ENCODE assay signal across 9 mouse cellular contexts in genomic region chr14:55093927-55094326, GRCm38 (mm10). TPM values are rescaled to one million over a fixed set of nuclear protein-coding genes. Genes with fewer than 3 reads are reported as not detected.
DNase-seq lines count a peak whose midpoint lies in the region; ATAC-seq and TF ChIP-seq lines count a peak whose summit lies in the region.
"Had no signal": no experiment of that assay in that cellular context is flagged by ENCODE, and none has a peak within 500 bp of the region (broad histone marks: within the 10 kb centered on the region; RNA-seq: fewer than 3 reads in every experiment).

No protein-coding gene starts in this region.

- TF ChIP-seq CTCF in lung, embryonic 14.5 days (IDR thresholded peaks at IDR 0.05; ENCODE audit: low read depth), result peak; percentile 20; the same call in 1 of the 2 replicates
- peak; percentile 43 for TF ChIP-seq CTCF in midbrain, postnatal 0 days (IDR thresholded peaks at IDR 0.05)

- peak overlapping the region; percentile 81 for H3K4me2 ChIP-seq in lung, embryonic 14.5 days
- peak overlapping the region; percentile 84; the same call in 1 of the 2 replicates for H3K4me2 ChIP-seq in intestine, embryonic 14.5 days (ENCODE audit: low read length)
- peak overlapping the region; percentile 80 for H3K4me2 ChIP-seq in midbrain, postnatal 0 days (ENCODE audit: low read depth, low read length, poor library complexity, severe bottlenecking)

- H3K9ac ChIP-seq in lung, embryonic 14.5 days, result no peak overlapping the region
- H3K9ac ChIP-seq in intestine, embryonic 14.5 days (ENCODE audit: low read length), result no peak overlapping the region
- no peak overlapping the region for H3K9ac ChIP-seq in midbrain, postnatal 0 days (replicated peaks; ENCODE audit: low read length, poor library complexity, severe bottlenecking)

- peaks cover 12% of the 10 kb centered on the region for H3K4me1 ChIP-seq in lung, embryonic 14.5 days (ENCODE audit: insufficient read depth)
- peaks cover 35% of the 10 kb centered on the region for H3K4me1 ChIP-seq in intestine, embryonic 14.5 days (replicated peaks; ENCODE audit: control insufficient read depth, insufficient read depth, low read length)
- H3K4me1 ChIP-seq in midbrain, postnatal 0 days (ENCODE audit: insufficient read depth, low read length), result peaks cover 22% of the 10 kb centered on the region

- DNase-seq in lung, embryonic 14.5 days, result no peak
- DNase-seq in lung, postnatal 25 days (ENCODE audit: low spot score), result no peak
- DNase-seq in ZHBTc4 (ENCODE audit: low read depth, low spot score), result peak; percentile 84
- DNase-seq in intestine, embryonic 14.5 days (ENCODE audit: low spot score), result no peak
- no peak for DNase-seq in midbrain, postnatal 0 days (ENCODE audit: low spot score)
- no peak for DNase-seq in kidney, postnatal 14 days
- no peak for DNase-seq in left cerebral cortex, adult 9 months (ENCODE audit: low spot score in 2 of 2)
- DNase-seq: gastrocnemius, postnatal 10 days had no signal

- no peaks in the 10 kb centered on the region for H3K9me3 ChIP-seq in lung, embryonic 14.5 days (ENCODE audit: low read depth, low read length)
- no peaks in the 10 kb centered on the region for H3K9me3 ChIP-seq in intestine, embryonic 14.5 days (ENCODE audit: control insufficient read depth, low read length)
- H3K9me3 ChIP-seq in midbrain, postnatal 0 days (ENCODE audit: low read length), result no peaks in the 10 kb centered on the region

- H3K36me3 ChIP-seq in lung, embryonic 14.5 days (ENCODE audit: insufficient read depth), result peaks cover 12% of the 10 kb centered on the region; the same call in 1 of the 2 replicates
- peaks cover 18% of the 10 kb centered on the region for H3K36me3 ChIP-seq in intestine, embryonic 14.5 days (ENCODE audit: control insufficient read depth, insufficient read depth, low read length)
- no peaks in the 10 kb centered on the region for H3K36me3 ChIP-seq in midbrain, postnatal 0 days (ENCODE audit: insufficient read depth, low read length)

- no peak overlapping the region for H3K27ac ChIP-seq in lung, embryonic 14.5 days (ENCODE audit: low read depth)
- H3K27ac ChIP-seq in intestine, embryonic 14.5 days (ENCODE audit: low read depth), result no peak overlapping the region
- no peak overlapping the region for H3K27ac ChIP-seq in midbrain, postnatal 0 days (ENCODE audit: low read depth, low read length)

- WGBS in lung, embryonic 14.5 days, result 40% methylated on average over 6 of the region's 6 CpGs
- WGBS in intestine, embryonic 14.5 days, result 46% methylated on average over 6 of the region's 6 CpGs
- 51% methylated on average over 6 of the region's 6 CpGs for WGBS in midbrain, postnatal 0 days

- H3K4me3 ChIP-seq in lung, embryonic 14.5 days (ENCODE audit: low read depth, low read length), result no peak overlapping the region
- peak overlapping the region; percentile 77; the same call in 1 of the 2 replicates for H3K4me3 ChIP-seq in intestine, embryonic 14.5 days (ENCODE audit: low read depth, low read length)
- no peak overlapping the region for H3K4me3 ChIP-seq in midbrain, postnatal 0 days (ENCODE audit: low read depth, low read length)

- no peak for ATAC-seq in lung, embryonic 14.5 days (ENCODE audit: insufficient read depth)
- no peak for ATAC-seq in intestine, embryonic 14.5 days (replicated peaks; ENCODE audit: low FRiP score, low TSS enrichment, low read depth)
- ATAC-seq in midbrain, postnatal 0 days (ENCODE audit: low FRiP score), result no peak
- ATAC-seq in activated CD4-positive, CD25-positive, alpha-beta regulatory T cell, adult 4 months, result no peak

- H3K27me3 ChIP-seq in lung, embryonic 14.5 days (ENCODE audit: insufficient read depth, low read length), result no peaks in the 10 kb centered on the region
- H3K27me3 ChIP-seq in intestine, embryonic 14.5 days (replicated peaks; ENCODE audit: control insufficient read depth, insufficient read depth, low read length), result no peaks in the 10 kb centered on the region
- no peaks in the 10 kb centered on the region for H3K27me3 ChIP-seq in midbrain, postnatal 0 days (ENCODE audit: insufficient read depth, low read length)

RNA-seq across cellular contexts. Expression of gene Thtpa, which starts 0.7 kb away (rescaled TPM):
- polyA plus RNA-seq in lung, embryonic 14.5 days (2014; fragmentation: Nextera tagmentation; extraction: Ambion mirVana), result 19.2 and 20.1 TPM in 2 replicates
- 20.8 and 24.0 TPM in 2 replicates for polyA plus RNA-seq in intestine, embryonic 14.5 days (2014; fragmentation: Nextera tagmentation; extraction: Ambion mirVana)
- total RNA-seq in midbrain, postnatal 0 days (2014; rRNA removed), result 38.0 and 42.1 TPM in 2 replicates
- 32.5 and 35.2 TPM in 2 replicates for polyA plus RNA-seq in midbrain, postnatal 0 days (2015; fragmentation: Nextera tagmentation; extraction: Ambion mirVana)
- 10 to 100 TPM in 1 of 2 experiments, 1 to 10 TPM in 1; 9.6 to 11.9 TPM for polyA plus RNA-seq in activated CD4-positive, CD25-positive, alpha-beta regulatory T cell, adult 4 months (2017; shearing (Covaris generic))

RNA-seq across cellular contexts. Expression of gene Zfhx2, which starts 1.8 kb away (rescaled TPM):
- polyA plus RNA-seq in lung, embryonic 14.5 days (2014; fragmentation: Nextera tagmentation; extraction: Ambion mirVana), result 3.4 and 3.5 TPM in 2 replicates
- 5.0 and 5.4 TPM in 2 replicates for polyA plus RNA-seq in intestine, embryonic 14.5 days (2014; fragmentation: Nextera tagmentation; extraction: Ambion mirVana)
- total RNA-seq in midbrain, postnatal 0 days (2014; rRNA removed), result 16.4 and 18.6 TPM in 2 replicates
- polyA plus RNA-seq in midbrain, postnatal 0 days (2015; fragmentation: Nextera tagmentation; extraction: Ambion mirVana), result 11.2 and 14.2 TPM in 2 replicates
- 1 to 10 TPM; 5.4 to 5.5 TPM for polyA plus RNA-seq in activated CD4-positive, CD25-positive, alpha-beta regulatory T cell, adult 4 months (2017; shearing (Covaris generic))

RNA-seq across cellular contexts. Expression of gene Ap1g2, which starts 12.5 kb away (rescaled TPM):
- polyA plus RNA-seq in lung, embryonic 14.5 days (2014; fragmentation: Nextera tagmentation; extraction: Ambion mirVana), result 14.7 and 16.3 TPM in 2 replicates
- polyA plus RNA-seq in intestine, embryonic 14.5 days (2014; fragmentation: Nextera tagmentation; extraction: Ambion mirVana), result 44.7 and 49.8 TPM in 2 replicates
- total RNA-seq in midbrain, postnatal 0 days (2014; rRNA removed), result 8.2 and 11.6 TPM in 2 replicates
- polyA plus RNA-seq in midbrain, postnatal 0 days (2015; fragmentation: Nextera tagmentation; extraction: Ambion mirVana), result 6.6 and 8.9 TPM in 2 replicates
- polyA plus RNA-seq in activated CD4-positive, CD25-positive, alpha-beta regulatory T cell, adult 4 months (2017; shearing (Covaris generic)), result 100 to 1,000 TPM in 1 of 2 experiments, 10 to 100 TPM in 1; 99.1 to 102 TPM

RNA-seq across cellular contexts. Expression of gene Jph4, which starts 22.8 kb away (rescaled TPM):
- 0.16 and 0.37 TPM in 2 replicates for polyA plus RNA-seq in lung, embryonic 14.5 days (2014; fragmentation: Nextera tagmentation; extraction: Ambion mirVana)
- polyA plus RNA-seq in intestine, embryonic 14.5 days (2014; fragmentation: Nextera tagmentation; extraction: Ambion mirVana), result 1.7 and 2.0 TPM in 2 replicates
- 158 and 182 TPM in 2 replicates for total RNA-seq in midbrain, postnatal 0 days (2014; rRNA removed)
- polyA plus RNA-seq in midbrain, postnatal 0 days (2015; fragmentation: Nextera tagmentation; extraction: Ambion mirVana), result 41.7 and 45.1 TPM in 2 replicates
- polyA plus RNA-seq in activated CD4-positive, CD25-positive, alpha-beta regulatory T cell, adult 4 months (2017; shearing (Covaris generic)), result not detected
